In the genomic region with DNA sequence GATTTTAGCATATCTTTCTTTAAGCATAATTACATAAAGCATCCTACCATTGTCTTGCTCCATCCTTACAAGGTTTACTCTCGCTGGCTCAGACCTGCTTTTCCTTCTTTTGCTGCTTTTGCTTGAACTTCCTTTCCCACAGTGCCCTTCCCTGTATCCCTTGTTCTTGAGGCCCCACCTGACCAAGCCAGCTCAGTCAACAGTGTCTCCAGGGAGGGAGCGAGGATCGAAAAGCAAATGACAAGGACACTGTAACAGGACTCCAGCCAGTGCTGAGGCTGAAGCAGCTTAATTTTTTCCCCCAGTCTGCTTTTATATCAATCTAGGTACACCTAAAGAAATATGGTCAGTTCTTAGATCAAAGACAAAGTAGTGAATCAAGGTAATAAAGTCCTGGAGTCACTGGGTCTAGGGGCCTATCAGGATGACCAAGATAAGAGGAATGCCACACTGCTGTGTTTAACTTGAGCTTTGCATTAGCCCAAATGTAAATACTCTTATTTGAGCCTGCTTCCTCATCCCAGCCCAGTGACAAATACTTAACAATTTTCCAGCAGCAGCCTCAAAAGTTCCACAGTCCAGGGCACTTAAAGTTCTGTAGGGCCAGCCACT, we compare ENCODE assay signal across 14 mouse cellular contexts.
"Had no signal": no experiment of that assay in that cellular context is flagged by ENCODE, and none has a peak within 500 bp of the region (broad histone marks: within the 10 kb centered on the region; RNA-seq: fewer than 3 reads in every experiment).

No protein-coding gene starts in this region.

- H3K4me3 ChIP-seq: layer of hippocampus, adult 2 months; limb, embryonic 12.5 days; liver, embryonic 13.5 days; midbrain, embryonic 13.5 days; neural tube, embryonic 15.5 days had no signal

- H3K4me1 ChIP-seq: limb, embryonic 12.5 days; liver, embryonic 13.5 days; midbrain, embryonic 13.5 days; neural tube, embryonic 15.5 days had no signal

- ATAC-seq: hindbrain, embryonic 16.5 days; inflammation-experienced regulatory T-cells, adult 6 months; liver, postnatal 0 days; midbrain, embryonic 13.5 days had no signal

- H3K4me2 ChIP-seq: limb, embryonic 12.5 days; liver, embryonic 13.5 days; midbrain, embryonic 13.5 days; neural tube, embryonic 15.5 days had no signal

- H3K9ac ChIP-seq: limb, embryonic 12.5 days; liver, embryonic 13.5 days; liver, postnatal 0 days; midbrain, embryonic 13.5 days; neural tube, embryonic 15.5 days had no signal

- H3K27ac ChIP-seq: kidney, postnatal 0 days; layer of hippocampus, adult 2 months; limb, embryonic 12.5 days; liver, embryonic 13.5 days; midbrain, embryonic 13.5 days; neural tube, embryonic 15.5 days had no signal

- H3K9me3 ChIP-seq: limb, embryonic 12.5 days; liver, embryonic 13.5 days; midbrain, embryonic 13.5 days; neural tube, embryonic 15.5 days had no signal

- H3K27me3 ChIP-seq: limb, embryonic 12.5 days; liver, embryonic 13.5 days; midbrain, embryonic 13.5 days; neural tube, embryonic 15.5 days had no signal

- DNase-seq: kidney, adult 9 months; kidney, postnatal 4 days; liver; liver, embryonic 13.5 days; lung, postnatal 36 days; thymus, postnatal 4 days had no signal
